Mouse (Mus musculus) lung, adult 2 months (tissue): ENCODE results near the gene Mydgf.

Source experiments
- CTCF ChIP-seq: fragments of 200-500 bp; IDR thresholded peaks from 2 replicates; pipeline ENCODE4 v1.5.1; 2011; ENCODE audit warnings: mild to moderate bottlenecking, low read length, control low read depth; ENCODE audit not compliant: insufficient read depth
- POLR2A ChIP-seq: fragments of 200-500 bp; IDR thresholded peaks from 2 replicates; pipeline ENCODE4 v1.6.1; 2011; ENCODE audit warnings: low read depth, mild to moderate bottlenecking, control low read depth, low read length, borderline replicate concordance; ENCODE audit errors: extremely low read depth

DNA sequence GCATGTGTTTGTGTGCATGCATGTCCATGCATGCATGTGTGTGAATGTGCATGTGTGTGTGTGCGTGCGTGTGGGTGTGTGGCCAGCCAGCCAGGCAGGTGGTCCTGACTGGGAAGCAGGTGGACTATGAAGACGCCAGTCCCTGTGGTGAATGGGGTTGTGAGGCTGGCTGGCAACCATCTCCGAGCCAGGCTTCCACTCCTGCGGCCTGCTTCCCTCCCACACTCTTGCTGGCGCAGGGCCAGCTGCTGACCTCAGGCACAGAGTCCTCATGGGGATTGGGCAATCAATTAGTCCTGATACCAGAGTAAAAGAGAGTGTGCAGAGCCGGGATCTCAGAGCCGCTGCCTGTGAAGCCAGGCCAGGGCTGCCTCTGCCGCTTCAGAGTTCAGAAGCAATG, 30.1 kb downstream of the Mydgf start:
- no peak for TF ChIP-seq POLR2A
- no peak for TF ChIP-seq CTCF
